Mouse (Mus musculus): ENCODE data around the gene Wtap. TPM values are rescaled to one million over a fixed set of nuclear protein-coding genes. Genes with fewer than 3 reads are reported as not detected.

Gene Wtap
- 27.4 and 28.9 TPM in 2 replicates for polyA plus RNA-seq (2012)

DNA sequence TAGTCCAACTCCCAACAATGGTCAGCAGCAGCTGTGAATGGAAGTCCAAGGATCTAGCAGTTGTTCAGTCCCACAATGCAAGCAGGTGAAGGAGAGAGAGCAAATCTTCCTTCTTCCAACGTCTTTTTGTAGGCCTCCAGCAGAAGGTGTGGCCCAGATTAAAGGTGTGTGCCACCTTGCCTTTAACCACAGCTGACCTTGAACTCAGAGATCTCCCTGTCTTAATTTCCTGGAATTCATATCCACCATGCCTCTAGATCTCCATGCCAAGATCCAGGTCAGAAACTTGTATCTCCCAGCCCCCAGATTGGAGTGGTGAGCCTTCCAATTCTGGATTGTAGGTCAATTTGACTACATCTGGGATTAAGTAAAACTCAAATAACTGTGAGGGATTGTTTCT, at the start of gene Wtap:
TSS of gene Wtap (minus strand) at position 101 of the 400 bp plus-strand sequence.

GRCm38 (mm10) chr17:13006546-13006945, 12.6 kb upstream of the Wtap start, which contains the start of gene Sod2:
Gene Sod2 (plus strand): TSS chr17:13006846.

GRCm38 (mm10) chr17:12960331-12960873, 33.6 kb downstream of the Wtap start, which contains the start of gene Acat2:
Gene Acat2 (minus strand): TSS chr17:12960747.

DNA sequence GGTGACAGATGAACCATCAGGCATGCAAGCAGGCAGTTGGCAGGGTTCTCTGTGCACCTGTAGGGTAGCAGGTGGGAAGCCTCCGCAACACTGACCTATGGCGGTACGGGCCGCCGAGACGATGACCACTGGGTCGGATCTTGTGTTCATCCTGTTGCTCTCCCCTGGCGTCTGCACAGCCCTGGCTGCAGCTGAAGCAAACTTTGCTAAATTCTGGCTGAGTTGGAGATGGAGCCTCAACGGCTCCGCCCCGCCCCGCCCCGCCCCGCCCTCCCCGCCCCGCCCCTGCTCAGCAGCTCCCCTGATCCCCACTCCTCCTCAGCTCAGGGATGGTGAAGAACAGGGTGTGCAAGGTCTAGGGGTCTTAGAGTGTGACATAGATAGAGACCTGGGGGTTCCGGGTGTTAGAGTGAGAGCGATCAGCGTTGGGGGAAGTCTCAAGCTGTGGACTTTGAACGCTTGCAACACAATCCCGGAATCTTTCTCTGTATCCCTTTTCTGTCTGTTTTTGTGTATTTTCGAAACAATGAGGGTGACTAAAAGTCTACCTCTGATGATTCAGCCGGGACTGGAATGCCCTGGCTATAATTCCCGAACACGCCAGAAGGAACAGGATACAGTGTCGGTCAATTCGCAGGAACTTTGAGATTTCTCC, 53.7 kb downstream of the Wtap start, which contains the start of gene Acat3:
TSS of gene Acat3 (minus strand) at position 450 of the 655 bp plus-strand sequence.

Other genes starting within 250 kb of the Wtap start
- gene Igf2r, start 224.5 kb downstream of the Wtap start, polyA plus RNA-seq (2012), result 0.89 and 1.3 TPM in 2 replicates
- gene Mas1, start 126.0 kb downstream of the Wtap start, polyA plus RNA-seq (2012), result not detected in 2 replicates
- gene Mrgprh, start 118.1 kb downstream of the Wtap start, polyA plus RNA-seq (2012), result not detected in 2 replicates
- 0.12 TPM in 1 of 2 replicates, not detected in the other for gene Pnldc1, start 83.9 kb downstream of the Wtap start, polyA plus RNA-seq (2012)
- gene Tcp1, start 78.5 kb downstream of the Wtap start, polyA plus RNA-seq (2012), result 30.8 and 34.7 TPM in 2 replicates
- gene Mrpl18, start 77.8 kb downstream of the Wtap start, polyA plus RNA-seq (2012), result 83.5 and 85.3 TPM in 2 replicates
- gene Acat3, start 53.6 kb downstream of the Wtap start, polyA plus RNA-seq (2012), result 0.22 and 0.44 TPM in 2 replicates
- 3.9 and 4.6 TPM in 2 replicates for gene Acat2, start 33.4 kb downstream of the Wtap start, polyA plus RNA-seq (2012)
- gene Sod2, start 12.7 kb upstream of the Wtap start, polyA plus RNA-seq (2012), result 313 and 341 TPM in 2 replicates
- gene Gpr31b, start 58.1 kb upstream of the Wtap start, polyA plus RNA-seq (2012), result 0.05 TPM in 1 of 2 replicates, not detected in the other
- gene Tcp10b, start 66.9 kb upstream of the Wtap start, polyA plus RNA-seq (2012), result not detected in 2 replicates
- gene Unc93a, start 137.6 kb upstream of the Wtap start, polyA plus RNA-seq (2012), result 0.03 TPM in 1 of 2 replicates, not detected in the other
- not detected in 2 replicates for gene Smok2a, start 227.0 kb upstream of the Wtap start, polyA plus RNA-seq (2012)
- 0.09 and 0.10 TPM in 2 replicates for gene Smok2b, start 236.1 kb upstream of the Wtap start, polyA plus RNA-seq (2012)

All from megakaryocyte-erythroid progenitor cell, adult 5 weeks (primary cell).